Mouse (Mus musculus) spleen, adult 2 months (tissue): ENCODE data around the gene Fabp1. TPM values are rescaled to one million over a fixed set of nuclear protein-coding genes. Genes with fewer than 3 reads are reported as not detected.

ENCODE experiments used
- DNase-seq, 2 experiments: peaks; one replicate each; pipeline versions ENCODE4 v3.0.0 to v3.0.0-alpha.2; 2012 to 2021; ENCODE audit warnings: low spot score in 2 of 2, low read depth in 1 of 2
- H3K27ac ChIP-seq: fragments of 200-500 bp; 2 replicates; pipeline ENCODE4 v1.5.1; 2012; ENCODE audit warnings: low read length, inconsistent platforms; ENCODE audit not compliant: insufficient read depth
- H3K27me3 ChIP-seq: fragments of 200-500 bp; 2 replicates; pipeline ENCODE4 v1.6.1; 2012; ENCODE audit warnings: mild to moderate bottlenecking, moderate library complexity, low read length, inconsistent platforms; ENCODE audit not compliant: control insufficient read depth, insufficient read depth
- H3K36me3 ChIP-seq: fragments of 200-500 bp; 2 replicates; pipeline ENCODE4 v1.6.1; 2012; ENCODE audit warnings: mild to moderate bottlenecking, low read length, inconsistent platforms; ENCODE audit not compliant: control insufficient read depth, insufficient read depth
- H3K4me1 ChIP-seq: fragments of 200-500 bp; 2 replicates; pipeline ENCODE4 v1.6.1; 2011; ENCODE audit warnings: inconsistent platforms; ENCODE audit not compliant: control insufficient read depth, insufficient read depth, insufficient read length
- H3K4me3 ChIP-seq: fragments of 200-500 bp; 2 replicates; pipeline ENCODE4 v1.5.1; 2011; ENCODE audit warnings: mild to moderate bottlenecking, inconsistent platforms; ENCODE audit not compliant: insufficient read depth, insufficient read length; ENCODE audit errors: extremely low read depth
- CTCF ChIP-seq: fragments of 200-500 bp; IDR thresholded peaks from 2 replicates; pipeline ENCODE4 v1.5.1; 2011; ENCODE audit warnings: mild to moderate bottlenecking, inconsistent platforms; ENCODE audit not compliant: insufficient read depth, insufficient read length, insufficient replicate concordance; ENCODE audit errors: extremely low read depth
- POLR2A ChIP-seq: fragments of 200-500 bp; IDR thresholded peaks from 2 replicates; pipeline ENCODE4 v1.6.1; 2011; ENCODE audit warnings: low read depth, low read length, inconsistent platforms
- WGBS: fragments of 180-500 bp; shearing (Covaris S2); methylation state at CpG from one replicate; pipeline ENCODE4 v1.1.7; 2018; 5-methylcytosine and 5-hydroxymethylcytosine counted together
- polyA plus RNA-seq: library from polyadenylated mRNA; depleted of rRNA; stranded (reverse); fragments of >200 nt; gene quantifications from 2 replicates; pipeline ENCODE4 v1.2.3, GENCODE M21; 2012

Fabp1 gene
- polyA plus RNA-seq, 1 experiment = 0.23 TPM

- H3K4me3 ChIP-seq = no peak overlapping the region
- TF ChIP-seq POLR2A = no peak
- no peak for TF ChIP-seq CTCF
- DNase-seq = no peak
- no peak overlapping the region for H3K27ac ChIP-seq
- no peaks in the 10 kb centered on the region for H3K27me3 ChIP-seq
- H3K36me3 ChIP-seq = no peaks in the 10 kb centered on the region
- whole genome bisulfite sequencing = 91% methylated on average over 2 of the region's 2 CpGs
- no peaks in the 10 kb centered on the region for H3K4me1 ChIP-seq
Observed at GRCm38 (mm10) chr6:71190501-71190900, 9.1 kb upstream of the Fabp1 start.

- Histone ChIP-seq H3K36me3 (no peaks in the 10 kb centered on the region), H3K4me1 (no peaks in the 10 kb centered on the region), H3K27me3 (no peaks in the 10 kb centered on the region), H3K4me3 (no peak overlapping the region), H3K27ac (no peak overlapping the region)
- no peak for DNase-seq
- TF ChIP-seq CTCF (no peak), POLR2A (no peak)
- WGBS = 80% methylated on average over 6 of the region's 6 CpGs
Observed at GRCm38 (mm10) chr6:71193151-71193740, 6.4 kb upstream of the Fabp1 start.

DNA sequence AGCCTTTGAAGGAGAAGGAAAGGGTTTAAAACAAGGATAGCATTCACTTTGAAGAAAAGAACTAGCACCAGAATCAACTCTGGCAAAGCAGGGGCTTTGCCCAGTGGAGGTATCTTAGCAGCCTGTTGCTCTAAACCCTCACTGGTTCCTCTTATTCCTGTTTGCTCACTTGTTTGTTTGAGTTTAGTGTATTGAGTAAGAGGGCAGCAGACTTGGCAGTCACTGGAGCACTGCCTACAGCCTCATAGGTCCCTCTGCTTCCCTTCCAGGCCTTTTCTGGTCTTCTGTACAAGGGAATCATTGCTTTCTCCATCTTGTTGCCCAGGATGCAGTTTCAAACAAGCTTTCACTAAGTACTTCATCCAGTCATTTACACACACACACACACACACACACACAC is 3.5 kb upstream of the Fabp1 start:
- Histone ChIP-seq H3K4me1 (no peaks in the 10 kb centered on the region), H3K4me3 (no peak overlapping the region), H3K27ac (no peak overlapping the region), H3K36me3 (no peaks in the 10 kb centered on the region), H3K27me3 (no peaks in the 10 kb centered on the region)
- TF ChIP-seq POLR2A (no peak), CTCF (no peak)
- no peak for DNase-seq

- Histone ChIP-seq H3K27me3 (no peaks in the 10 kb centered on the region), H3K4me3 (no peak overlapping the region), H3K36me3 (no peaks in the 10 kb centered on the region), H3K27ac (no peak overlapping the region), H3K4me1 (no peaks in the 10 kb centered on the region)
- WGBS = 83% methylated on average over 13 of the region's 13 CpGs
- no peak for TF ChIP-seq POLR2A
- no peak for TF ChIP-seq CTCF
- DNase-seq = no peak
Observed at GRCm38 (mm10) chr6:71197636-71198535, 1.7 kb upstream of the Fabp1 start.

DNA sequence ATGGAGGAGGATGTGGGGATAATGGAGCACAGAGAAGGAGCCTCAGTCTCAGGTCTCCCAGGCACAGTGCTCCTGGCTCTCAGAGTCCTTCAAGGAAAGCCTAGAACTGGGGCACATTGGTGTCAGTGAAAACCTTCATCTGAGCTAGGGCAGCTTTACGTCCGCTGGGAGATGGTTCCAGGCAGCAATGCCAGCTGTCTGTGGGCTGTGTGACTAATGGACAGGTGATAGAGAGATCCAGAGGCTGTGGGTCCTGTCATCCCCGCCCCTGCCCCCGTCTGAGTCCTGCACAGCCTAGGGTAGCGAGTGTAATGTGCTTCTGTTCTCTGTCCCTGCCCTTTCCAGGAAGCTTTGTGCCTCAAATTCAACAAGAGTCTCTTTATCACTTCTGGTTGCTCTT is 2.3 kb downstream of the Fabp1 start:
- no peaks in the 10 kb centered on the region for H3K4me1 ChIP-seq
- no peaks in the 10 kb centered on the region for H3K27me3 ChIP-seq
- TF ChIP-seq CTCF (no peak), POLR2A (no peak)
- no peaks in the 10 kb centered on the region for H3K36me3 ChIP-seq
- H3K4me3 ChIP-seq = no peak overlapping the region
- WGBS = 73% methylated on average over 5 of the region's 5 CpGs
- no peak for DNase-seq
- H3K27ac ChIP-seq = no peak overlapping the region

GRCm38 (mm10) chr6:71203674-71204073 is 4.0 kb downstream of the Fabp1 start:
- no peak overlapping the region for H3K4me3 ChIP-seq

GRCm38 (mm10) chr6:71204166-71204565 is 4.5 kb downstream of the Fabp1 start:
- TF ChIP-seq POLR2A (no peak), CTCF (no peak)
- 84% methylated on average over 8 of the region's 8 CpGs for WGBS
- H3K4me3 ChIP-seq = no peak overlapping the region
- no peaks in the 10 kb centered on the region for H3K36me3 ChIP-seq
- H3K27ac ChIP-seq = no peak overlapping the region
- DNase-seq = no peak
- no peaks in the 10 kb centered on the region for H3K27me3 ChIP-seq
- no peaks in the 10 kb centered on the region for H3K4me1 ChIP-seq

More at GRCm38 (mm10) chr6:71203674-71204073, 4.0 kb downstream of the Fabp1 start:
- TF ChIP-seq POLR2A (no peak), CTCF (no peak)
- Histone ChIP-seq H3K27me3 (no peaks in the 10 kb centered on the region), H3K27ac (no peak overlapping the region), H3K36me3 (no peaks in the 10 kb centered on the region), H3K4me1 (no peaks in the 10 kb centered on the region)
- WGBS = 91% methylated on average over 5 of the region's 5 CpGs
- no peak for DNase-seq
